Mouse (Mus musculus) urinary bladder, postnatal 4 days (tissue): ENCODE measurements around the gene Mrps9.

Experiments used
- DNase-seq, 2 experiments: peaks; one replicate each; pipeline ENCODE4 v3.0.0; 2021 to 2022; ENCODE audit warnings: low spot score in 2 of 2

Mrps9 gene

DNA sequence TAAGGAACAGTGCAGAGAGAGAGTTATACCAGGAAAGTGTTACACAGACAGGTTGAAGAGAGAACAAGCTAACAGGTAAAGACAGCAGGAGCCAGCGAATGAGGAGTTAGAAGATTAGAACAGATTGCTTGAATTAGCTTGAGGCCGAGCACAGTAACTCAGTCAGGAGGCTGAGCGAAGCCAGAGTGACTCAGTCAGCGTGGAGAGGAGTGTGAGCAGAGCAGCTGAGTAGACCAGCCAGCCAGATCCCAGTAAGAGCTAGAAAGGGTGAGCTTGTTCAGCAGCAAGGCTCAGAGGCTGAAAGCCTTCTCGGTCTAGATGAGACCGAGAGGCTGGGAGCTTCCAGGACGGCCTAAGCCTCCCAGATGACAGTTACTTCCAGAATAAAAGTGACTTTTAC lies 55.7 kb downstream of the Mrps9 start:
- DNase-seq: no peak

DNA sequence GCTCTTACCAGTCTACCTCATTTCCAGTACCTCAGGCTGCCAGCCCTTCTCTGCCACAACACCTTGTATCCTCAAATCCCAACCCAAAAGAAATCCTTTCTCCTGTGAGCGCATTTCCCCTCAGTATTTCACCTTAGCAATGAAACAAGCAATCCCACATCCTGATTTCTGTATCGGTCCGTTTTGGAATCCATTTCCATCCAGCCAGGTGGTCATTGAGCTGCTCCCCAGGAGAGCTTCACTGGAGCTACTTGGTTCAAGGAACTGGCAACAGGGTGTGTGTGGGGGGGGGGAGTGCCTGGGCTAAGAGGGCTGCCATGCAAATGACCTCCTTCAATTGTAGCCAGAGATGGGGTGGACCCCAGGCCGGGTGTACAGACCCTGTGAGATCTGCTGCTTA lies 56.1 kb downstream of the Mrps9 start:
- DNase-seq: no peak

DNA sequence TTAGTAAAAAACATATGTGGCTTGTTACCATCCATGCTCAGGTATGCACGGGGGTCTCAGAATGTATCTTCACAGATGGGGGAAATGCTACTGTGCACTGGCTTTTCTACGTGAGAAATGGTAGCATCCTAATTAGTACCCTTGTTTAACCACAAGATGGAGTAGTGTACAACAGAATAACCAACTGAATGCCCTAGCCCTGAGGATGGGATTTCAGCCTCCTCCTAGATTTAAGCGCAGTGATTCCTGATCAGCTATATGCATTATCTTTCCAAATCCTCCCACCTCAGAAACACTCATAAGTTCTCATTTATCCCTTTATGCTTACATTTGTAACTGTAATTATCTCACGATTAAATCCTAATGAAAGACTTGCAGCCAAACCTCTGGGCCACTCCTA lies 64.0 kb downstream of the Mrps9 start:
- DNase-seq: no peak

GRCm38 (mm10) chr1:42916719-42917118 lies 65.7 kb downstream of the Mrps9 start:
- DNase-seq: no peak

DNA sequence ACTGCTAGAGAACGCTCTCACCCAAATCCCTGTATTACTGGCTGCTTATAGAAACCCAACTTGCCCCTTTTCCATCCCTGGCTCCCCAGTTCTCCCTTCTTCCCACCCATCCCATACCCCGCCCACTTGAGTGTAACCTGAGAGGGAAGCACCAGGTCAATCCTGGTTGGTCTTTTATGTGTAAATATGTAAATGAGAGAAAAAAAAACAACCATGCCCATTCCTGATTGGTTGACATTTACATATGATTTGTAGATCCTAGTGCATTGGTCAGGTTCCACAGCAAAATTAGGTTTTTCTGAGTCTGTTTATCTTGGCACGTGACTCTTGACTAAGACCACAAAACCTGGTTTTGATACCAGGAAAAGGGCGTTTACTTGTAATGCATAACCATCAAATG lies 66.9 kb downstream of the Mrps9 start:
- no peak for DNase-seq

GRCm38 (mm10) chr1:42923924-42924323 lies 72.9 kb downstream of the Mrps9 start:
- no peak for DNase-seq

- no peak for DNase-seq
These were observed 82.6 kb downstream of the Mrps9 start for GRCm38 (mm10) chr1:42933613-42934012.

GRCm38 (mm10) chr1:42948486-42948885 lies 97.5 kb downstream of the Mrps9 start:
- DNase-seq: no peak

DNA sequence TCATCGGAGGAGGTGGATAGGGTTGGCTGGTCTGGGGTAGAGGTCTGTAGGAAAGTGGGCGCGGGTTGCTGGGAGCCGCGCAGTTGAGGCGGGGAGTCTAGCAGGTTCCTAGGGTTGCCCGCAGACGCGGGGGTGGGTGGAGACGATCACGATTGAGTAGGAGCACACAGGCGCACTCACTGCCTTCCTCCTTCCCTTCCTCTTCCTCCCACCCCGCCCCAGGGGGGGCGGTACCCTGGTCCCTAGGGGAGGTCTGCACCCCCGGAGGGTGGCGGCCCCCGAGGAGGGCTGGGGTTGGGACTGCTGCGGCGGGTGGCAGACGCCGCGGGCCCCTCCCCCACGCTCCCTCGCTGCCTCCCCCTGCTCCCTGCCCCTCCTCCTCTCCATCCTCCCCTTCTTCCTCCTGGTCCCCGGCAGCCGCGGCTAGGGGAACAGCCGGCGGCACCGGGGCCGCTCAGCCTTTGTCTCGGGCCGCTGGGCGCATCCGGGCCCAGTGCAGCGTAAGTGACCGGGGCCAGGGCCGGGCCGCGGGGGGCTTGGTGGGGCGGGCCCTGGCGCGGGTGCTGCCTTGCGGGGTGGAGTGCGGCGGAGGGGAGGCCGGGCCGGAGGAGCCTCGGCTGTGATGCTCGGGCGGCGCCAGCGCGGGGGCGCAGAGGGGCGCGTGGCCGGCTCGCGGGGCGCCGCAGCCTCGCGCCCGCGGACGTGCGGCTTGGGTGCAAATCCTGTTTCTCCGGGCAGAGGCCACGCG lies 101.9 kb downstream of the Mrps9 start, which contains the start of gene Gpr45:
TSS of gene Gpr45 (plus strand) at position 139 of the 748 bp plus-strand sequence.
- peak in 1 of 2 experiments; percentile 20 for DNase-seq

DNA sequence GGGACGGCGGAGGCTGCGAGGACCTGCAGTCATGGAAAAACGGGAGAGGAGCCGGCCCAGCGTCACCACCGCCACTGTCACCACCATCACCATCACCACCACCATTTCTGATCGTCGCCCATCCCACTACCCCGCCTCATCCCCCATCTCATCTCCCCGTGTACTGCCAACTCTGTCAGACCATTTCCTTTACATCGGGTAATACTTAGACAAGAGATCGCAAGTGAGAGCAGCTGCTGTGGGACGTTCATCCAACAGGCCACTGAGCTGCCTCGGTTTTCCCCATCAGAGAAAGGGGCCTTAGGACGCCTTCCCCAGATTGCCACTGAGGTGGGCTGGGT lies 102.4 kb downstream of the Mrps9 start:
- no peak for DNase-seq
